Mouse (Mus musculus) spleen, adult 2 months (tissue): ENCODE measurements around the gene Dgcr2.

Experiments
- CTCF ChIP-seq: fragments of 200-500 bp; IDR thresholded peaks from 2 replicates; pipeline ENCODE4 v1.5.1; 2011; ENCODE audit warnings: mild to moderate bottlenecking, inconsistent platforms; ENCODE audit not compliant: insufficient read depth, insufficient read length, insufficient replicate concordance; ENCODE audit errors: extremely low read depth
- POLR2A ChIP-seq: fragments of 200-500 bp; IDR thresholded peaks from 2 replicates; pipeline ENCODE4 v1.6.1; 2011; ENCODE audit warnings: low read depth, low read length, inconsistent platforms

- TF ChIP-seq POLR2A: no peak
- TF ChIP-seq CTCF: no peak
Measured at GRCm38 (mm10) chr16:17794047-17794446, 104.3 kb downstream of the Dgcr2 start.
